Mouse (Mus musculus) MEL-GATA-1-ER (cell line): ENCODE results near the gene Cdc14b.

Source experiments
- DNase-seq: peaks from one replicate; pipeline ENCODE4 v3.0.0-alpha.2; 2012; ENCODE audit warnings: low read depth; ENCODE audit errors: extremely low read depth

The Cdc14b gene

GRCm38 (mm10) chr13:64178746-64179652 is 96.1 kb downstream of the Cdc14b start:
- no peak for DNase-seq

DNA sequence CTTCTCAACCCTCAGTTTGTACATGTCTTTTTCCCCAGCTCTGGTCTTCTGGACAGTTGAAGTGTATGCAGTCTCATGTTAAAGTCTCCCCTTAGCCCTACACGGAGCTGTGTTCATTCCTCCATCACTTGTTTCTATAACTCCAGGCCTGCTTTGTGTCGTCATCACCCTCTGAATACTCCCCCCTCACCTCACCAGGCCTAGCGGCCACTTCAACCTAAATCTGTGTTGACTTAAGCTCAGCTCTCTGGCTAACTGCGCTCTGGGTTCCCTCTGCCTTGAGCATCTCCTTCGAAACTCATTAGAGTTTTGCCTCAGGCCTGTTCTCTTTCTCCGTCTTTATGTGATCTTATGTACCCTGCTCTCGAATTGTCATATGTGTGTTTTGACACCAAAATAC is 97.1 kb downstream of the Cdc14b start:
- no peak for DNase-seq

DNA sequence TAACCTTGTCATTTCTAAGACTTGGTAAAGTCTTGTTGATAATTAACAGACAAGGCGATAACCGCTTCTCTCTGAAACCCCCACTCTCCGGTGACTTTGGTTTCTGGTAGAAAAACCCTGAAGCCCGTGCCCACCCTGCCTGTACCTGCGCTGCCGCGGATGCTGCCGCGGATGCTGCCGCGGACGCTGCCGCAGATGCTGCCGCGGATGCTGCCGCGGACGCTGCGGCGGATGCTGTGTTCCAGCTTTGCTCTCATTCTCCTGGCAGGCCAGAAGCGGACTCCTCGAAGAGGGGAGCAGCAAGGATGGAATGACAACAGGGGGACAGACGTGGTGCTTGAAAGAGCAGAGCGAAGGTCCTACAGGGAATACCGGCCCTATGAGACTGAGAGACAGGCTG is 105.3 kb downstream of the Cdc14b start:
- no peak for DNase-seq

GRCm38 (mm10) chr13:64163147-64163715 is 111.9 kb downstream of the Cdc14b start:
- no peak for DNase-seq

GRCm38 (mm10) chr13:64162626-64163025 is 112.5 kb downstream of the Cdc14b start:
- no peak for DNase-seq

DNA sequence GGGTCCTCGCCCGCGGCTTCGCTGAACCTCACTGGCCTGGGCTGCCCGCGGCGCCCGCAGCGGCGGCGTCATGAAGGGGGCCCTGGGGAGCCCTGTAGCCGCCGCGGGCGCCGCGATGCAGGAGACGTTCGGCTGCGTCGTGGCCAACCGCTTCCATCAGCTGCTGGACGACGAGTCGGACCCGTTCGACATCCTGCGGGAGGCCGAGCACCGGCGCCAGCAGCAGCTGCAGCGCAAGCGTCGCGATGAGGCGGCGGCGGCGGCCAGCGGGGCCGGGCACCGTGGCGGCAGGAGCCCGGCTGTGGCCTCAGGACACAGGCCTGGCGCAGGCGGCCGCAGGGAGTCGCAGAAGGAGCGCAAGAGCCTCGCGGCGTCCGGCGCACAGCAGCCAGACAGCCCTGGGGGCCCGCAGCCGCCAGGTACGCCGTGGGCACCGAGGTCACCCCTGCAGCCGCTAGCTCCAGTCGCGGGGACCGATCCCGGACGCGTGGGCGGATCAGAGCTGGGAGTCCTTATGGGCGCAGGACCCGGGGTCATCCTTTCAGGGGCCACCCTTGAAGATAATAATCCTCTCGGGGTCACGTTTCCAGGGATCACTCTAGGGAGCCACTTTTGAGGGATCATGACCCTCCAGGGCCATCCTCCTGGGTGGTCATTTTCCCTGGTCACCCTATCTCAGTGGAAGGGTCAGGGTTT is 113.0 kb downstream of the Cdc14b start:
- no peak for DNase-seq

DNA sequence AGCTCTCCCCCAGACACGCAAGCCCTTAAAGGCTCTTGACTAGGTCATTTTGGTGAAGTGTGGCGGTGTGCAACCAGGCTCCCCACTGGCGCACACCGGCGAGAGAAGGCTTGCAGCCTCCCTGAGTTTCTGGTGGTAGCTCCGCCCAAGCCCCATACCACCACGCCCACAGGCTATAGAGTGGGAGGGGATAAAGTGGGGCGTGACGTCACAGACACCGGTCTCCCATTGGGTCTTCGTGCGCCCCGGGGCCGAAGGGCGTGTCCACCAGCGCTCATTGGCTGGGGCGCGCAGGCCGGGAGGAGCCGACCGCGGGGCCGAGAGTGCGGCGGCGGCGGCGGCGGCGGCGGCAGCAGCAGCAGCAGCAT is 113.6 kb downstream of the Cdc14b start, which contains the start of gene Habp4:
Gene Habp4 (plus strand): TSS at position 277 of the 368 bp plus-strand sequence.
- peak; percentile 86 for DNase-seq

DNA sequence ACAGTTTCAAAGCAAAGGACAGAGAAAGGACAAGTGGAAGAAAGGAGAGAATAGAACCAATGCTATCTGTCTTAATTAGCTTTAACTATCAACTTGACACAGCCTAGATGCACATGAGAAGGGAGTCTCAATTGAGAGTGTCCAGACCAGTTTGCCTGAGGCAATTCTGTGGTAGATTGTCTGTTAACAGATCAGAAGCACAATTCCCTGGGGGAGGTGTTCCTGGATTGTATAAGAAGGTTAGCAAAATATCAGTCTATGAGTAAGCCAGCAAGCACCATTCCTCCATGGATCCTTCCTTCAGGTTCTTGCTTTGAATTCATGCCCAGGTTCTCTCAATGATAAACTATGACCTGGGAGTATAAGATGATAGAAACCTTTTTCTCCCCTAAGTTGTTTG is 118.1 kb downstream of the Cdc14b start:
- DNase-seq, result no peak

- DNase-seq, result no peak
Measured at GRCm38 (mm10) chr13:64155171-64155571, 119.9 kb downstream of the Cdc14b start.

GRCm38 (mm10) chr13:64154651-64155050 is 120.4 kb downstream of the Cdc14b start:
- no peak for DNase-seq

DNA sequence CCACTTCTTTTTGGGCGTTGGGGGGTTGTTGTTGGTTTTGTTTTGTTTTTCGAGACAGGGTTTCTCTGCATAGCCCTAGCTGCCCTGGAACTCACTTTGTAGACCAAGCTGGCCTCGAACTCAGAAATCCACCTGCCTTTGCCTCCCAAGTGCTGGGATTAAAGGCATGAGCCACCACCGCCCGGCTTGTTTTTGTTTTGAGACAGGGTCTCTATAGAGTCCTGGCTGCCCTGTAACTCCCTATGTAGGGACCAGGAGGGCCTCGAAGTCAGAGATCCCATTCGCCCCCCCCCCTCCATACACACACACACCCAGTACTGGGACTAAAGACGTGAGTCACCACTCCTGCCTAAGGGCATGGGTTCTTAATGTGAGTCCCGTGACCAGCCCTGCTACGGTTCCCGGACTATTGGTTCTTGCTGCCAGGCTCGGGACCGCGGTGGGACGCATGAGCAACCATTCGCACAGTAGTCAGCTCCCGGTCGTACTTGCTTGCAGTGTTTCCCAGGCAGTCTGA is 121.3 kb downstream of the Cdc14b start:
- DNase-seq, result peak; percentile 23

DNA sequence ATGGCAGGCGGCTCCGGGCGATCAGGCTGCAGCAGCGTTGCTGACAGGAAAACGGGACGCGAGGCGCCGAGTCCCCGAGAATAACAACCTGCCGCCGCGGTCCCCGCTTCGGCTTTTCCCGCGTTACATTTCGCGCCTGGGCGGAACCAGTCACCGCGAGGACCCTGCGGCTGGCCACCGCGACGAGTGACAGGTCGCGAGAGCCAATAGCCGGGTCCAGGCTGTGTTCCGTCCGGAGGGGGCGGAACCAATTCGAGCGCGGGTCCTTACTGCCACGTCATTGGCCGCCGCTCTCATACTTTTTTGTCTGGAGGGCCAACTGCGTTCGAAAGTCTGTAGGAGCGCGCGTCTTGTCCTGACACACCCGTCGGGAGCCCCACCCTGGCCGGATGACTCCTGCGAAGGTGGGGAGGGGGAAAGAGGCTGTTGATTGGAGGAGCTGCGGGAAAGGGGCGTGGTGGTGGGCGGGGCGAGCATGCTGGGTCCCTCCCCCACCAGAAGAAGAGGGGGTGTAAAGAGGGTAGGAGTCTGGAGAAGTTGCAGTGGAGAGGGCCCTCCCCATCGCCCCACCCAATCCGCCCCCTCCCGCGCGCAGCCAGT is 121.9 kb downstream of the Cdc14b start, which contains the start of gene Zfp367:
Gene Zfp367 (minus strand): TSS at position 120 of the 600 bp plus-strand sequence.
- DNase-seq, result peak; percentile 98

DNA sequence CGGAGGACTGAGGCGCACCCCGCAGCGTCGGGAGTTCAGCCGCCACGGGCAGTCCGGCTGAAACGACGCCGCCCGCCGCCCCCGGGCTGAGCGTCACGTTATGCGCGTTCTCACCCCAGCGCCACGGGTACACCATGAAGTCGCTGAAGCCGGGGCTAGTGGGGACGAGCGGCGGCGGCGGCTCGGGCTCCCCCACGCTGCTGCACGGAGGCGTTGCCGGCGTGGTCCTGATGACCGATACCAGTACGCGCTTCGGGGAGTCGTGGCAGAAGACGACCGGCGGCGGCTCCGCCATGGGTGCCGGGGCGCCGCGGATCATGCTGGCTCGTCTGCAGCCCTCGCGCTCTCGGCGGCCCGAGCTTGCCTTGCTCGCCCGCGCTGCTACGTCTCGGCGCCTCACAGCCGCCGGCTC is 122.4 kb downstream of the Cdc14b start:
- DNase-seq, result no peak

DNA sequence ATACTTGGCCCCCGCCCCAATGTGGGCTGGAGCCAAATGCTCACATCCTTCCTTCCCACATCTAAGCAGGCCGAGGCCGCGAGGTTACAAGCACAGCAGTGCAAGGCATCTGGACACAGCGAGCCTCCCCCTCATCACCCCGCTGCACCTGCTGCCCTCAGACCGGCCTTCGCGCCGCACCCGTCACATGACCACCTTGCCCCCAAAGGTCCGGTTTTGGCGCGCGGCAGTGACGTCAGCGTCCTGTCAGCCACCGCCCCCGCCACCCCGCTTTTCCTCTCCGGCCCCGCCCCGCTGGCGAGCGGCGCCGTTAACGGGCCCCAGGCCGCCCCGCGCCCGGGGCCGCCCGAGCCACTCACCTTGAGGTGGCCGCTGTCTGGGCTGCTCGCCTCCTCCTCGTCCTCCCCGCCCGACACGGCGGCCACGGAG is 122.8 kb downstream of the Cdc14b start:
- DNase-seq, result no peak

GRCm38 (mm10) chr13:64150121-64150520 is 125.0 kb downstream of the Cdc14b start:
- DNase-seq, result no peak
